Mouse (Mus musculus) CD4-positive, CD25-positive, alpha-beta regulatory T cell, adult 9 weeks (primary cell): ENCODE data around the gene Vmn1r194. TPM values are rescaled to one million over a fixed set of nuclear protein-coding genes. Genes with fewer than 3 reads are reported as not detected.

ENCODE experiments used
- polyA plus RNA-seq: library from polyadenylated mRNA; unstranded; fragments of 100-300 nt; shearing (Covaris generic); gene quantifications from one replicate; pipeline ENCODE4 v1.2.1, GENCODE M21; 2017

Gene Vmn1r194
- not detected for polyA plus RNA-seq

DNA sequence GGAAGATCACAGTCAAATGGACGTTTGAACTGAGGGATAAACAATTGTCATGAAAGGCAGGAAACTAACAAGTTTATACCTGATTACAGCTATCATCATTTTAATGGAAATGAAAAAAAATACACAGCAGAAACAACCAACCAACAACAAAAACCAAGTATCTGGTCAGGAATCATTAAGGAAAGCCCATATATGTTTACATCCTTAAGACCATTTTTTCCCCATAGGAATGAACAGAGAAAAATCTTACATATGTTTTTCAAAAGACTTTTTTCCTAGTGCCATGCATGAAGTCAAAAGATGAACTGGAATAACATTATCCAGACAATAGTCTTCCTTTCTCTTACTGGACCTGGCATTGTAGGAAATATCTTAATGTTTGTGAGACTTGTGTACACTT, at the start of gene Vmn1r194:
Gene Vmn1r194, plus strand, starts transcription at position 301 of the 400 bp plus-strand sequence.

DNA sequence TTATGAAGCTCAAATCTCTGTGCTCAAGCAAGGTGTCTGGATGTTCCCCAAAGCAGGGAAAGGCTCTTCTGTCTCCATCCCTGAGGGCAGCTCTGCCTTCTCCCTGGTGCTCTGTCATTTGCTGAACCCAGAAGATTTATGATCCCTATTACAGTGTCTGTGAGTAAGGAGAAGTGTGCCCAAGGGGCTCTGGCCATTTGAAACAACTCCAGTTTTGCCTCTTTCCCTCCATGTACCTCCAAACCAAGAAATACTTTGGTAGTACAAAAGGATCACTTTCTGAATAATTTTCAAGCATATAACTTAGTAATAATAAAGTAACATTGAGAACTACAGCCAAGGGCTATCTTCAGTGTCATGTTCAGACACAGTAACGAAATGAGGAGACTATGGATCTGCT, 21.0 kb upstream of the Vmn1r194 start, which contains the start of gene Vmn1r193:
Gene Vmn1r193, minus strand, starts transcription at position 101 of the 400 bp plus-strand sequence.

GRCm38 (mm10) chr13:22270222-22270621, 26.2 kb downstream of the Vmn1r194 start, which contains the start of gene Vmn1r195:
TSS of gene Vmn1r195 (plus strand) at chr13:22270522.

DNA sequence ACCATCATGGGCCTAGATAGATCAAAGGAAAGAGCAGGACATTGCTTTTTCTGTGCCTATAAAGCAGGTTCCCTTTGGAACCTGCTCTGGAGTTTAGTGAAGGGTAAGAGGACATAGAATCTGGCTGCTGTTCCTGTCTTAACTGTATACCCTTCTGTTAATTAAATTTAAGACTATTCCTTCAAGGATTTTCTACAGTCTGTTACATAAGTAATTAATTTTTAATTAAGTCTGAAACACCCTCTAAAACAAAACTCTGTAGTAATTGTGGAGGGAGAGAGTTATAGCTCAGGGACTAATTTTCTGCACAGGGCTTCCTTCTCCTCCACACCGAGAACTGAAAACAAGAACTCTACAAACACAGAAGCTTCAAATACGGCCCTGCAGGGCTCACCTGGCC, 45.6 kb downstream of the Vmn1r194 start, which contains the start of gene Vmn1r196:
Gene Vmn1r196, plus strand, starts transcription at position 301 of the 400 bp plus-strand sequence.

Other genes with a start within 250 kb of the Vmn1r194 start
- 0.77 TPM for gene Prss16, start 234.5 kb upstream of the Vmn1r194 start, polyA plus RNA-seq
- 1.9 TPM for gene Hist1h2ah, start 208.6 kb upstream of the Vmn1r194 start, polyA plus RNA-seq
- not detected for gene Hist1h2bk, start 208.3 kb upstream of the Vmn1r194 start, polyA plus RNA-seq
- 11.9 TPM for gene Hist1h4i, start 202.9 kb upstream of the Vmn1r194 start, polyA plus RNA-seq
- 1.5 TPM for gene Hist1h2ag, start 201.3 kb upstream of the Vmn1r194 start, polyA plus RNA-seq
- gene Hist1h2bj, start 201.0 kb upstream of the Vmn1r194 start, polyA plus RNA-seq: 2.9 TPM
- not detected for gene Vmn1r188, start 159.8 kb upstream of the Vmn1r194 start, polyA plus RNA-seq
- not detected for gene Vmn1r189, start 138.4 kb upstream of the Vmn1r194 start, polyA plus RNA-seq
- gene Vmn1r191, start 60.2 kb upstream of the Vmn1r194 start, polyA plus RNA-seq: not detected
- not detected for gene Vmn1r192, start 53.1 kb upstream of the Vmn1r194 start, polyA plus RNA-seq
- gene Vmn1r193, start 21.1 kb upstream of the Vmn1r194 start, polyA plus RNA-seq: not detected
- not detected for gene Vmn1r195, start 26.3 kb downstream of the Vmn1r194 start, polyA plus RNA-seq
- gene Vmn1r196, start 45.7 kb downstream of the Vmn1r194 start, polyA plus RNA-seq: not detected
- 0.07 TPM for gene Vmn1r197, start 80.4 kb downstream of the Vmn1r194 start, polyA plus RNA-seq
- 0.06 TPM for gene Vmn1r198, start 106.1 kb downstream of the Vmn1r194 start, polyA plus RNA-seq
- gene Vmn1r199, start 135.6 kb downstream of the Vmn1r194 start, polyA plus RNA-seq: not detected
- gene Vmn1r200, start 146.2 kb downstream of the Vmn1r194 start, polyA plus RNA-seq: not detected
- gene Vmn1r201, start 227.7 kb downstream of the Vmn1r194 start, polyA plus RNA-seq: not detected